Mouse (Mus musculus) hindlimb bud, embryonic 11.5 days (tissue): ENCODE measurements at regions not wholly inside any gene's neighbourhood (a gene's known extent, or its start where the extent isn't known, plus 50 kb on each side); places are given as distances from the start of the nearest gene placed in this dataset.
A peak's percentile ranks its signal among the peaks of the same experiment; 100 is the strongest.
"Not testable (repeated sequence)": the region's sequence is repeated elsewhere in the genome, so short reads cannot be mapped to it uniquely, and the experiment has no call there.

Source experiments
- DNase-seq: peaks from one replicate; pipeline ENCODE4 v3.0.0-alpha.2; 2012; ENCODE audit warnings: low read depth, low spot score; ENCODE audit errors: extremely low spot score

- DNase-seq: peak; percentile 73
Measured at GRCm38 (mm10) chr17:17293932-17294534, 80.1 kb upstream of the Riok2 start.

DNA sequence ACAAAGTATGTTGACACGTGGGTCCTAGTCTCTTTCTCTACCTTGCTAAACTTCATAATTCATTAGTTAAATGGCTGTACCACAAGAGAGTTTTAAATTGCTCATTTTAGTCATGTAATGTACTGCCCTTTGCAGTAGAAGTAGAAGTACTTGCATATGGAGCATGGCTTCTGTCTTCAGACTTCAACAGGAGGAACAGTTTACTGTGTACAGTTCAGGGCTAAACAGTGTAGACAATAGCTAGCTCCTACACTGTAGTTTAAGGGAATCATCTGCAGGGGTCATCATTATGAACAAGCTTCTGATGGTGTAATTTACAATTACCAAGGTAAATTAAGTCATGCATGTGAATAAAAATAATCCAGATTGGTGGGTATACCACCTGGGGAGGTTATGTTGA is 79.1 kb upstream of the Riok2 start:
- DNase-seq: not testable (repeated sequence)

DNA sequence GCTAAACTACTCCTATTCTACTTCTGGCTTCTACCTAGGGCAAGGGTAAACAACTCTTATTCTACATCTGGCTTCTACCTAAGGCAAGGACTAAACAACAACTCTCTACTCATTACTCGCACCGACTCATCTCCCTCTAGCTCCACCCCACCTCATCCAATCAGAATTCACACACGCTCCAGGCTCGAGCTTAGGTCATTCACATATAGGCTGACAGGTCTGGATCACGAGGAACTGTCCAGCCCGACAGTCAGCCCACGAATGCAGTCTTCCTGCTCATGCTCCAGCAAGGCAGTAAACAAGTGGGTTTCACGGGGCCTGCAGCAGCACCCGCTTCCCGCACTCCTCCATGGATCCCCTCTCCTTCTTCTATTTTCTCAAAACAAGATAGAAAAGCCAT is 70.6 kb upstream of the Riok2 start:
- not testable (repeated sequence) for DNase-seq
